Comparison of ENCODE assay signal across 8 mouse cellular contexts in genomic region chr7:100372452-100372980, GRCm38 (mm10). TPM values are rescaled to one million over a fixed set of nuclear protein-coding genes. Genes with fewer than 3 reads are reported as not detected.
A peak's percentile ranks its signal among the peaks of the same experiment; 100 is the strongest.
DNase-seq lines count a peak whose midpoint lies in the region; ATAC-seq lines count a peak whose summit lies in the region.

No protein-coding gene starts in this region.

- no peak for ATAC-seq in kidney, embryonic 16.5 days (ENCODE audit: low FRiP score, low TSS enrichment)
- ATAC-seq in hindbrain, embryonic 16.5 days = no peak
- no peak for ATAC-seq in midbrain, embryonic 13.5 days

- peaks cover 19% of the 10 kb centered on the region; the same call in 1 of the 2 replicates for H3K36me3 ChIP-seq in kidney, embryonic 16.5 days (ENCODE audit: insufficient read depth, low read length)
- H3K36me3 ChIP-seq in hindbrain, embryonic 16.5 days (ENCODE audit: control insufficient read depth, insufficient read depth, low read length) = peaks cover 9% of the 10 kb centered on the region; the same call in 1 of the 2 replicates
- peaks cover 24% of the 10 kb centered on the region for H3K36me3 ChIP-seq in midbrain, embryonic 13.5 days

- WGBS in kidney, embryonic 16.5 days = 6% methylated on average over 17 of the region's 17 CpGs
- WGBS in hindbrain, embryonic 16.5 days = 7% methylated on average over 17 of the region's 17 CpGs
- 7% methylated on average over 17 of the region's 17 CpGs for WGBS in midbrain, embryonic 13.5 days

- peak overlapping the region; percentile 92 for H3K4me3 ChIP-seq in kidney, embryonic 16.5 days (ENCODE audit: low read length)
- peak overlapping the region; percentile 87 for H3K4me3 ChIP-seq in hindbrain, embryonic 16.5 days (ENCODE audit: low read length)
- peak overlapping the region; percentile 80 for H3K4me3 ChIP-seq in midbrain, embryonic 13.5 days (replicated peaks)

- no peak for DNase-seq in kidney, adult 8-10 months
- DNase-seq in c-Kit-positive CD71-positive TER-119-negative erythroid progenitor cells, embryonic 14.5 days (ENCODE audit: low read depth) = peak; percentile 30
- no peak for DNase-seq in adrenal gland, postnatal 36 days
- DNase-seq in cerebellum, postnatal 10 days = no peak
- DNase-seq in retina, embryonic 14.5 days (ENCODE audit: low spot score) = no peak

- no peaks in the 10 kb centered on the region for H3K27me3 ChIP-seq in kidney, embryonic 16.5 days (ENCODE audit: insufficient read depth, low read length)
- H3K27me3 ChIP-seq in hindbrain, embryonic 16.5 days (replicated peaks; ENCODE audit: control insufficient read depth, insufficient read depth, low read length) = no peaks in the 10 kb centered on the region
- no peaks in the 10 kb centered on the region for H3K27me3 ChIP-seq in midbrain, embryonic 13.5 days

- H3K4me1 ChIP-seq in kidney, embryonic 16.5 days (ENCODE audit: insufficient read depth, low read length) = peaks cover 22% of the 10 kb centered on the region
- H3K4me1 ChIP-seq in hindbrain, embryonic 16.5 days (ENCODE audit: control insufficient read depth, insufficient read depth, low read depth, low read length) = peaks cover 20% of the 10 kb centered on the region
- peaks cover 35% of the 10 kb centered on the region for H3K4me1 ChIP-seq in midbrain, embryonic 13.5 days (replicated peaks)

- peak overlapping the region; percentile 55 for H3K4me2 ChIP-seq in kidney, embryonic 16.5 days (replicated peaks; ENCODE audit: low read depth, low read length)
- peak overlapping the region; percentile 60 for H3K4me2 ChIP-seq in hindbrain, embryonic 16.5 days (ENCODE audit: low read length)
- peak overlapping the region; percentile 65 for H3K4me2 ChIP-seq in midbrain, embryonic 13.5 days (replicated peaks)

- H3K9ac ChIP-seq in kidney, embryonic 16.5 days (replicated peaks; ENCODE audit: low read length) = peak overlapping the region; percentile 83
- peak overlapping the region; percentile 57 for H3K9ac ChIP-seq in hindbrain, embryonic 16.5 days (ENCODE audit: low read depth, low read length)
- H3K9ac ChIP-seq in midbrain, embryonic 13.5 days (replicated peaks) = peak overlapping the region; percentile 67

- peak overlapping the region; percentile 92 for H3K27ac ChIP-seq in kidney, embryonic 16.5 days (ENCODE audit: low read length)
- H3K27ac ChIP-seq in hindbrain, embryonic 16.5 days (ENCODE audit: low read depth, low read length) = peak overlapping the region; percentile 71
- H3K27ac ChIP-seq in midbrain, embryonic 13.5 days = peak overlapping the region; percentile 79

- no peaks in the 10 kb centered on the region for H3K9me3 ChIP-seq in kidney, embryonic 16.5 days (ENCODE audit: low read length)
- no peaks in the 10 kb centered on the region for H3K9me3 ChIP-seq in hindbrain, embryonic 16.5 days (ENCODE audit: control insufficient read depth, low read length)
- no peaks in the 10 kb centered on the region for H3K9me3 ChIP-seq in midbrain, embryonic 13.5 days

RNA-seq across cellular contexts. Expression of gene Ppme1, which starts 0.4 kb away (rescaled TPM):
- 72.5 and 79.5 TPM in 2 replicates for polyA plus RNA-seq in kidney, embryonic 16.5 days (2015; fragmentation: Nextera tagmentation; extraction: Ambion mirVana)
- 157 and 168 TPM in 2 replicates for polyA plus RNA-seq in hindbrain, embryonic 16.5 days (2015; fragmentation: Nextera tagmentation; extraction: Ambion mirVana)
- 139 and 144 TPM in 2 replicates for polyA plus RNA-seq in midbrain, embryonic 13.5 days (2015; fragmentation: Nextera tagmentation; extraction: Ambion mirVana)
- 10 to 100 TPM; 53.8 to 67.6 TPM for total RNA-seq in adrenal gland, postnatal 36 days (2021)

RNA-seq across cellular contexts. Expression of gene C2cd3, which starts 0.5 kb away (rescaled TPM):
- polyA plus RNA-seq in kidney, embryonic 16.5 days (2015; fragmentation: Nextera tagmentation; extraction: Ambion mirVana) = 23.6 and 29.8 TPM in 2 replicates
- polyA plus RNA-seq in hindbrain, embryonic 16.5 days (2015; fragmentation: Nextera tagmentation; extraction: Ambion mirVana) = 13.2 and 16.9 TPM in 2 replicates
- polyA plus RNA-seq in midbrain, embryonic 13.5 days (2015; fragmentation: Nextera tagmentation; extraction: Ambion mirVana) = 25.7 and 28.7 TPM in 2 replicates
- 10 to 100 TPM; 20.8 to 21.0 TPM for total RNA-seq in adrenal gland, postnatal 36 days (2021)
